Mouse (Mus musculus): ENCODE measurements around the gene 4930453N24Rik. TPM values are rescaled to one million over a fixed set of nuclear protein-coding genes. Genes with fewer than 3 reads are reported as not detected.

4930453N24Rik gene
- not detected in 2 replicates for polyA plus RNA-seq (2012; ENCODE audit: insufficient read depth, insufficient read length, low replicate concordance, missing spikeins)

DNA sequence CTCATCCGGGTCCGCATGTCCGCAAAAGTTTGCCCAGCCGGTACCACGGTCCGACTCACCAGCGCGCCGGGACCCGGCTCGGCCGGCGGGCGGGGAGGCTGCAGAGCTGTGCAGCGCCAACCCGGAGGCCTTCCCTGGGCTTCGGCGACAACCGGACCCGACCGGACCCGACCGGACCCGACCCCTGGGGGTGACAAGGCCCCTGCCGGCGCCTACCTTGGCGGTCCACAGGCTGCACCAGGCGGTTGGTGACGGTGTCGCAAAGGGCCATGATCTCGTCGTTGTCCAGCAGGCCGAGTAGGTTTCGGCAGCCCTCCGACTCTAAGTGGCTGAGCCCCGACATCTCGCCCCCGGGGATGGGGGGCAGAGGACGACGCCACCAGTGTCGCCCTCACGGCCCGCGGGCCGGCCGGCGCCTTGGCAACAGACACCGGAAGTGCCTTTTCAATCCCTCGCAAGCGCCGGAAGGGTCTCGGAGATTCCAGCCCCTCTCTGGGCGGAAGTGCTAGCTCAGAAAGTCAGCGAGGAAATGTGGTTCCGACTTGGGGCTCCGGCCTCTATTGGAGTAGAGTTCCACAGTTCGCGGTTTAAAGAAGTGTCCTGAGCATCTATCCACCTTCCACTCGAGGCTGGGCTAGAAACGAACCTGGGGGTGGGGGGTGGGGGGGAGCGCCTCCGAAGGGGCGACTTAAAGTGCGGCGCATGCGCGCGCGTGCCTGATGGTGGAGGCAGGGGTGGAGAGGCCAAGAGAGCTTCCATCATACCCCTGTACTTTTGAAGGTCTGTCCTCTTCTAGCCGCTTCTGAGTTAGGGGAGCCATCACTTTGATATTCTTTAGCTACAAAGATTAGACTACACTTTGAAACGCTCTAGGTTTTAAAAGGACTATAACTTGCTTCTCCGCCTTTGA lies at the start of gene 4930453N24Rik:
Gene 4930453N24Rik (minus strand): TSS at position 641 of the 910 bp plus-strand sequence.
- Histone ChIP-seq H3K4me1 (ENCODE audit: control insufficient read depth, insufficient read depth, low read length) (peaks cover 3% of the 10 kb centered on the region; the same call in 1 of the 2 replicates), H3K27ac (ENCODE audit: insufficient read depth, low read depth, low read length) (peak within 1 kb of the TSS; percentile 34; the same call in 1 of the 2 replicates), H3K4me3 (ENCODE audit: insufficient read depth, low read depth, low read length) (peak within 1 kb of the TSS; percentile 80)
- WGBS, result 2% methylated on average over 72 of the region's 72 CpGs
- TF ChIP-seq CTCF (IDR thresholded peaks at IDR 0.05; ENCODE audit: insufficient read depth, low read depth, low read length) (no peak), POLR2A (IDR thresholded peaks at IDR 0.05; ENCODE audit: insufficient read depth, low read depth, low read length) (peak; percentile 62; the same call in 1 of the 2 replicates)

DNA sequence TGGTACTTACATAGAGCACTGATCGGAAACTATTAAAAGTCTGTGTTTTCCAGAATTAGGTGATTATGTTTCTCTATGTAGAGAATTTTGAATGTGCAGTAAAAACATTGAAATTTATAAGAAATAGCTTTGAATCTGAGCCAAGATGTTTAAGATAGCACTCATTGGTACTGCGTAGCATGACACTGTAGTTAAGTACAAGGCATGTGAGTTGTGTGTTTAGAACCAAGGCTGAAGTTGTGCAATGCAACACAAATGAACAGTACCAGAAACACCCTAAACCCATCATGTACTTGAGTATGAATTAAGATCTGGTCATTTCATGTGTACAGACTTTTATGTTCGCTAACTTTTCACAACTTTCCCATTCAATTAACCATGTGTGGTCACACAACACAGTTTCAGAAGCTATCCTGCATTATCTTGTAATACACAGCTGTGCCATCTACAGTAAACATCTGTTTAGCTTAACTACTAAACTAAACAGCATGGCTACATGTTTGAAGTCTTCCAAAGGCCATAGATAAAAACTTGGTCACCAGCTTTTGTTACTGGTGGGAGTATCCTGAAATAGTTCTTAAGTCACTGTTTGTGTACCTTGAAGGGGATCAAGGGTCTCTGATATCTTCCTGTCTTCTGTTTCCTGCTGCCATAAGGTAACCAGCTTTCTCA lies 46.3 kb upstream of the 4930453N24Rik start:
- Histone ChIP-seq H3K27ac (ENCODE audit: insufficient read depth, low read depth, low read length) (no peak overlapping the region), H3K4me1 (ENCODE audit: control insufficient read depth, insufficient read depth, low read length) (no peaks in the 10 kb centered on the region), H3K4me3 (ENCODE audit: insufficient read depth, low read depth, low read length) (no peak overlapping the region)
- 99% methylated on average over 3 of the region's 3 CpGs for WGBS
- TF ChIP-seq POLR2A (IDR thresholded peaks at IDR 0.05; ENCODE audit: insufficient read depth, low read depth, low read length), result no peak
- TF ChIP-seq CTCF (IDR thresholded peaks at IDR 0.05; ENCODE audit: insufficient read depth, low read depth, low read length), result no peak

DNA sequence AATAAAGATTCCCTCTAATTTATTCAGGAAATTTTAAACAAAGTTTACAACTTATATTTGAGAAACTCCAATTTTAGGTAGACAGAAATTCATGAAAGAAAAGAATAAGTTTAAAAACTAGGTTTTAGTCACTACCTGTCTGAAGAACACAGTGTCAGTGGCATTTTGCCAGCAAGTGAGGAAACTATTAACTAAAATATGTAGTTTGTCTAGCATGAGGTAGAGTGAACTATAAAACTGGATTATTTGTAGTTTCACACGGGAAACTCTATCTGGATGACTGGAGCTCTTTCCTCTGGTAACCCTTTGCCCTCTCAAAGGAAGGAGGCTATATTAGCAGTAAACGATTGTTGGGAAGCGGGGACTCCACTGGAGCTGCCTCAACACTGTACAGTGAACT lies 32.1 kb upstream of the 4930453N24Rik start:
- TF ChIP-seq POLR2A (IDR thresholded peaks at IDR 0.05; ENCODE audit: insufficient read depth, low read depth, low read length) (no peak), CTCF (IDR thresholded peaks at IDR 0.05; ENCODE audit: insufficient read depth, low read depth, low read length) (no peak)
- Histone ChIP-seq H3K27ac (ENCODE audit: insufficient read depth, low read depth, low read length) (no peak overlapping the region), H3K4me1 (ENCODE audit: control insufficient read depth, insufficient read depth, low read length) (no peaks in the 10 kb centered on the region), H3K4me3 (ENCODE audit: insufficient read depth, low read depth, low read length) (no peak overlapping the region)
- WGBS, result 85% methylated on average over 3 of the region's 3 CpGs

GRCm38 (mm10) chr16:64801638-64802037 lies 30.7 kb upstream of the 4930453N24Rik start:
- no peak overlapping the region for H3K4me3 ChIP-seq (ENCODE audit: insufficient read depth, low read depth, low read length)
- no peaks in the 10 kb centered on the region for H3K4me1 ChIP-seq (ENCODE audit: control insufficient read depth, insufficient read depth, low read length)
- no peak for TF ChIP-seq CTCF (IDR thresholded peaks at IDR 0.05; ENCODE audit: insufficient read depth, low read depth, low read length)
- H3K27ac ChIP-seq (ENCODE audit: insufficient read depth, low read depth, low read length), result no peak overlapping the region

DNA sequence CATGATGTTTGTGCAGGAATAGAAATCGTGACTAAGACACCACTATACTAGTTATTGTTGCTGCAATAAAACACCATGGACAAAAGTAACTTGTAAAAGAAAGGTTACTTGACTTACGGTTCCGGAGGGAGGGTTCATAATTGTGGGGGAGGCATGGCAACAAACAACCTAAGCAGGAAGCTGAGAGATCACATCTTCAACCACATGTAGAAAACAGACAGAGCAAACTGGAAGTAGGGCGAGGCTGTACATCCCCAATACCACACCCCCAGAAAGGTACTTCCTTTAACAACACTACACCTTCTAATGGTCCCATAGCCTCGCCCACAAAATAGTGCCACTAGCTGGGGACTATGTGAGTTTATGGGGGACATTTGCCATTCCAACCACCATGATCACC lies 29.4 kb upstream of the 4930453N24Rik start:
- no peaks in the 10 kb centered on the region for H3K4me1 ChIP-seq (ENCODE audit: control insufficient read depth, insufficient read depth, low read length)
- no peak overlapping the region for H3K4me3 ChIP-seq (ENCODE audit: insufficient read depth, low read depth, low read length)
- 92% methylated on average over 5 of the region's 5 CpGs for WGBS
- no peak for TF ChIP-seq POLR2A (IDR thresholded peaks at IDR 0.05; ENCODE audit: insufficient read depth, low read depth, low read length)
- TF ChIP-seq CTCF (IDR thresholded peaks at IDR 0.05; ENCODE audit: insufficient read depth, low read depth, low read length), result no peak
- no peak overlapping the region for H3K27ac ChIP-seq (ENCODE audit: insufficient read depth, low read depth, low read length)

DNA sequence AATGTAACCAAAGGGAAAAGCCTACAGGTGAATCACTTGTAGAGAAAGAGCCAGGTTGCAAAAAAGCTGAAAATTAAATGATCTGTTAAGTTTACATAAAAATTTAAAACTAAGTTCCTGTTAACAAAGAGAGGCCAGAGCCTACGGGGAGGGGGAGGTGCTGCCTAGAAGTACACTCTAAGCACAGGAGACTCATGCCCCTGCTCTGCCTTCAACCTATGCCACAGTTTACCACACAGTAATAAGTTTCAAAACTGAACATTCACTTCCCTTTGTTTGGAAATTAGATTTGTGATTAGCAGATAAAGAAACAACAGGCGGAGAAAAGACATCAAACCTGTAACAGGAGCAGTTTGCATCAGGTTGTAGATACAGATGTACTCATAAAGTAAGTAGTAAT lies 23.8 kb upstream of the 4930453N24Rik start:
- no peak overlapping the region for H3K4me3 ChIP-seq (ENCODE audit: insufficient read depth, low read depth, low read length)
- no peaks in the 10 kb centered on the region for H3K4me1 ChIP-seq (ENCODE audit: control insufficient read depth, insufficient read depth, low read length)
- TF ChIP-seq CTCF (IDR thresholded peaks at IDR 0.05; ENCODE audit: insufficient read depth, low read depth, low read length), result no peak
- no peak for TF ChIP-seq POLR2A (IDR thresholded peaks at IDR 0.05; ENCODE audit: insufficient read depth, low read depth, low read length)
- H3K27ac ChIP-seq (ENCODE audit: insufficient read depth, low read depth, low read length), result no peak overlapping the region
- 85% methylated on average over 2 of the region's 2 CpGs for WGBS

- H3K4me1 ChIP-seq (ENCODE audit: control insufficient read depth, insufficient read depth, low read length), result no peaks in the 10 kb centered on the region
- 98% methylated on average over 3 of the region's 3 CpGs for WGBS
- TF ChIP-seq CTCF (IDR thresholded peaks at IDR 0.05; ENCODE audit: insufficient read depth, low read depth, low read length) (no peak), POLR2A (IDR thresholded peaks at IDR 0.05; ENCODE audit: insufficient read depth, low read depth, low read length) (no peak)
- no peak overlapping the region for H3K4me3 ChIP-seq (ENCODE audit: insufficient read depth, low read depth, low read length)
- no peak overlapping the region for H3K27ac ChIP-seq (ENCODE audit: insufficient read depth, low read depth, low read length)
These were observed 18.7 kb upstream of the 4930453N24Rik start for GRCm38 (mm10) chr16:64789706-64790105.

- WGBS, result 80% methylated on average over 1 of the region's 1 CpGs
- TF ChIP-seq CTCF (IDR thresholded peaks at IDR 0.05; ENCODE audit: insufficient read depth, low read depth, low read length) (no peak), POLR2A (IDR thresholded peaks at IDR 0.05; ENCODE audit: insufficient read depth, low read depth, low read length) (no peak)
- Histone ChIP-seq H3K4me1 (ENCODE audit: control insufficient read depth, insufficient read depth, low read length) (no peaks in the 10 kb centered on the region), H3K27ac (ENCODE audit: insufficient read depth, low read depth, low read length) (no peak overlapping the region), H3K4me3 (ENCODE audit: insufficient read depth, low read depth, low read length) (no peak overlapping the region)
These were observed 4.6 kb upstream of the 4930453N24Rik start for GRCm38 (mm10) chr16:64775516-64775915.

DNA sequence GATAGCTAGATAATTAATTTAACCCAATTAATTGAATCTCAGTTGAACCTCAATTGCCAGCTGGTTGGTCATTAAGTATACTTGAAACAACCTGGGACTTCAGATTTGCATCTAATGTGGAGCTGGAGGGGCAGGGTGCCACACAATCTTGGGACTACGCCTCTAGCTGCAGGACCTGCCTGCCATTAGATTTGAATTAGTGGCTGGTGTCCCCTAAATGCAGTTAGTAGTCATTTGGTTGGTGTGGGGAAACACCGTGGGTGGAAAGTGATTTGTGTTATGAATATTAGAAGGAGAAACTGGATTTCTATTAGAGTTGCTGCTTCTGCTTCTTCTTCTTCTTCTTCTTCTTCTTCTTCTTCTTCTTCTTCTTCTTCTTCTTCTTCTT lies 464 bp upstream of the 4930453N24Rik start:
- H3K4me1 ChIP-seq (ENCODE audit: control insufficient read depth, insufficient read depth, low read length), result peaks cover 3% of the 10 kb centered on the region; the same call in 1 of the 2 replicates
- 90% methylated on average over 2 of the region's 2 CpGs for WGBS
- no peak overlapping the region for H3K27ac ChIP-seq (ENCODE audit: insufficient read depth, low read depth, low read length)
- no peak overlapping the region for H3K4me3 ChIP-seq (ENCODE audit: insufficient read depth, low read depth, low read length)
- no peak for TF ChIP-seq CTCF (IDR thresholded peaks at IDR 0.05; ENCODE audit: insufficient read depth, low read depth, low read length)
- TF ChIP-seq POLR2A (IDR thresholded peaks at IDR 0.05; ENCODE audit: insufficient read depth, low read depth, low read length), result no peak

Measured in olfactory bulb, adult 2 months (tissue).